Mouse (Mus musculus) hindbrain, embryonic 16.5 days (tissue): ENCODE results near the gene AI413582. TPM values are rescaled to one million over a fixed set of nuclear protein-coding genes. Genes with fewer than 3 reads are reported as not detected.

Experiments used
- ATAC-seq: fragments of 200-750 bp; cut with Nextera tagmentation; 2 replicates; pipeline ENCODE4 v1.8.0; 2017; ENCODE audit warnings: moderate TSS enrichment, moderate library complexity
- H3K27ac ChIP-seq: fragments of 300-500 bp; sonication (generic); 2 replicates; pipeline ENCODE4 v1.5.1; 2014; ENCODE audit warnings: low read depth, mild to moderate bottlenecking, control low read depth, low read length, moderate library complexity
- H3K27me3 ChIP-seq: fragments of 300-500 bp; sonication (generic); replicated peaks from 2 replicates; pipeline ENCODE4 v1.6.1; 2014; ENCODE audit warnings: low read length; ENCODE audit not compliant: control insufficient read depth, insufficient read depth
- H3K36me3 ChIP-seq: fragments of 300-500 bp; sonication (generic); 2 replicates; pipeline ENCODE4 v1.6.1; 2014; ENCODE audit warnings: mild to moderate bottlenecking, low read length, moderate library complexity, mixed read lengths; ENCODE audit not compliant: control insufficient read depth, insufficient read depth
- H3K4me1 ChIP-seq: fragments of 300-500 bp; sonication (generic); 2 replicates; pipeline ENCODE4 v1.6.1; 2014; ENCODE audit warnings: low read depth, low read length; ENCODE audit not compliant: control insufficient read depth, insufficient read depth
- H3K4me2 ChIP-seq: fragments of 300-500 bp; sonication (generic); 2 replicates; pipeline ENCODE4 v1.6.1; 2014; ENCODE audit warnings: mild to moderate bottlenecking, low read length, control low read depth, moderate library complexity
- H3K4me3 ChIP-seq: fragments of 300-500 bp; sonication (generic); 2 replicates; pipeline ENCODE4 v1.5.1; 2014; ENCODE audit warnings: mild to moderate bottlenecking, low read length, control low read depth, moderate library complexity
- H3K9ac ChIP-seq: fragments of 300-500 bp; sonication (generic); 2 replicates; pipeline ENCODE4 v1.6.1; 2014; ENCODE audit warnings: low read depth, mild to moderate bottlenecking, control low read depth, low read length, moderate library complexity
- H3K9me3 ChIP-seq: fragments of 300-500 bp; sonication (generic); 2 replicates; pipeline ENCODE4 v1.6.1; 2014; ENCODE audit warnings: mild to moderate bottlenecking, low read length, moderate library complexity; ENCODE audit not compliant: control insufficient read depth
- WGBS: fragments of 180-500 bp; shearing (Covaris S2); extraction: QIAGEN DNeasy Blood & Tissue Kit; methylation state at CpG from one replicate; pipeline ENCODE4 v1.1.7; 2014; 5-methylcytosine and 5-hydroxymethylcytosine counted together
- polyA plus RNA-seq: library from polyadenylated mRNA; unstranded; fragments of >200 nt; fragmentation: Nextera tagmentation; extraction: Ambion mirVana; gene quantifications from 2 replicates; pipeline ENCODE4 v1.2.1, GENCODE M21; 2015

AI413582 gene
- polyA plus RNA-seq, 1 experiment from 2014 or later = 83.3 TPM

DNA sequence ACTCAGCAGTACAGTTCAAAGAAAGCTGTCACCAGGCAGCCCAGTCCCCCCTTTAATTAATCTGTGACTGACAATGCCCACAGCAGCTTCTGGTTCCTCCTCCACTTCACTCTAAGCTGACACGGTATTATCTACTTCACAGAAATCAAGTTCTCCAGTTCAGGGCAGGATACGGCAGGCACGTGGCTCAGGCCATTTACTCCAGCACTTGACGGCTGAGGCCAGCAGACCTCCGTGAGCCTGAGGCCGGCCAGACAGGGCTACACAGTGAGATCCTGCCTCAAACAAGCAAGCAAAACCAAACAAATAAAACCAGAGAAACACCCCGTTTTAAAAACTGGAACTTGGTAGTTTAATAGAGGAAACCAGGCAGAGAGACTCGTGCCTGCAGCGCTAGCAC, 21.1 kb upstream of the AI413582 start:
- H3K4me2 ChIP-seq = no peak overlapping the region
- no peaks in the 10 kb centered on the region for H3K9me3 ChIP-seq
- 69% methylated on average over 9 of the region's 9 CpGs for WGBS
- peaks cover 6% of the 10 kb centered on the region; the same call in 1 of the 2 replicates for H3K4me1 ChIP-seq
- H3K27ac ChIP-seq = peak overlapping the region; percentile 42
- H3K4me3 ChIP-seq = no peak overlapping the region
- H3K36me3 ChIP-seq = peaks cover 17% of the 10 kb centered on the region
- ATAC-seq = no peak
- no peaks in the 10 kb centered on the region for H3K27me3 ChIP-seq
- H3K9ac ChIP-seq = no peak overlapping the region

GRCm38 (mm10) chr17:27583185-27583894, 17.8 kb upstream of the AI413582 start:
- no peak for ATAC-seq
- H3K36me3 ChIP-seq = peaks cover 34% of the 10 kb centered on the region
- no peak overlapping the region for H3K27ac ChIP-seq
- no peak overlapping the region for H3K4me3 ChIP-seq
- H3K9ac ChIP-seq = no peak overlapping the region
- H3K9me3 ChIP-seq = no peaks in the 10 kb centered on the region
- no peaks in the 10 kb centered on the region for H3K27me3 ChIP-seq
- 89% methylated on average over 13 of the region's 13 CpGs for WGBS
- no peak overlapping the region for H3K4me2 ChIP-seq
- H3K4me1 ChIP-seq = peaks cover 6% of the 10 kb centered on the region; the same call in 1 of the 2 replicates

DNA sequence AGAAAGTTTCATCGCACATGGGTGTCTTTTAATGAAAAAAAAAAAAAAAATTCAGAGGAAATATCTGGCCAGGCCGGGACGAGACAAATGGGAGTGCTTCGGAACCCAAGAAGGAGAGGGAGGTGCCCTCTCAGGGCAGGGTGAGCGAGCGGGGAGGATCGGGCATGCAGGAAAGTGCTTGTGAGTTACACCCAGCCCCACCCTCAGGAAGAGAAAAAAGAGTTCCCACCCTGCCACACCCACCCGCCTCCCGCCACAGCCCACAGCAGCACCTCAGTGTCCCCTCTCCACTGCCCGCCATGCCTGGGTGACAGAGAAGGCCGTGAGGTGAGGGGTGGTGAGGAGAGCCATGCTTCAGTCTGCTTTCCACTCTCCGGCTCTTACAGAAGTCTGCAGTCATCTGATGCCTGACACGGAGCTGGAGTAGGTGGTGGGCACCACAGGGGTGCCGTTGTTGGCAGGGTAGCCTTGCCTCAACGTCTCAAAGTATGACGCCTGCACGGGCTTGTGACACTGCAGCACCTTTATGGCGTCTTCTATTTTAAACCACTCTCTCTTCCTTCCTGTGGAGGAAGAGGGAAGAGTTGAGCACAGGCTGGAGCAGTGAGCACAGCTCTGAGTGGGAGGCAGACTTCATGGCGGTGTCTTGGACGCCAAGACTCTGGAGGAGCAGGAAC, 15.0 kb upstream of the AI413582 start:
- no peaks in the 10 kb centered on the region; the same call in 1 of the 2 replicates for H3K4me1 ChIP-seq
- H3K9me3 ChIP-seq = no peaks in the 10 kb centered on the region
- no peak for ATAC-seq
- no peak overlapping the region for H3K4me3 ChIP-seq
- H3K9ac ChIP-seq = no peak overlapping the region
- H3K27ac ChIP-seq = no peak overlapping the region
- H3K36me3 ChIP-seq = peaks cover 40% of the 10 kb centered on the region
- no peak overlapping the region for H3K4me2 ChIP-seq
- 90% methylated on average over 20 of the region's 20 CpGs for WGBS
- no peaks in the 10 kb centered on the region for H3K27me3 ChIP-seq

DNA sequence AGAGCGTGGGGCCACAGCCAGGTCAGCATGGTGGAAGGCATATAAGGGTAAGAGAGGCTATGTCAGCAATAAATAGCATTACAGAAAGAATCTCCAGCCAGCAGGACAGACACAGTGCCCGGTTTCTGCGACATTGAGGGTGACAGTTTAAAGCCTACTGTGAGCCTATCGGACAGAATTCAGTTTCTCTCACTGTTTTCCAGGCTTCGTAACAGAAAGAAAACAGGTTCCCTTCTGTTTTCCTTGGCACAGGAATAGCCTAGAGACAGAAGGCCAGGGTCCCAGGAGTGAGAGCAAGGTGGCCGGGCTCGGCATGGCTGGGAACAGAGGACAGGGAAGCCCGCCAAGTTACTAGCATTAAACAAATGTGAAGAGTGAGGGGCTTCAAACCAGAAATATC, 14.3 kb upstream of the AI413582 start:
- Histone ChIP-seq H3K27me3 (no peaks in the 10 kb centered on the region), H3K4me2 (no peak overlapping the region), H3K4me3 (no peak overlapping the region), H3K27ac (peak overlapping the region; percentile 42; the same call in 1 of the 2 replicates), H3K4me1 (peaks cover 2% of the 10 kb centered on the region; the same call in 1 of the 2 replicates), H3K9ac (no peak overlapping the region), H3K9me3 (no peaks in the 10 kb centered on the region), H3K36me3 (peaks cover 40% of the 10 kb centered on the region)
- 78% methylated on average over 8 of the region's 8 CpGs for WGBS
- no peak for ATAC-seq

- peaks cover 42% of the 10 kb centered on the region for H3K36me3 ChIP-seq
- 82% methylated on average over 10 of the region's 10 CpGs for WGBS
- peak; percentile 32; the same call in 1 of the 2 replicates for ATAC-seq
These were observed 12.9 kb upstream of the AI413582 start for GRCm38 (mm10) chr17:27578487-27578886.

GRCm38 (mm10) chr17:27577468-27577867, 11.9 kb upstream of the AI413582 start:
- H3K36me3 ChIP-seq = peaks cover 33% of the 10 kb centered on the region

More at GRCm38 (mm10) chr17:27578487-27578886, 12.9 kb upstream of the AI413582 start:
- no peak overlapping the region for H3K9ac ChIP-seq
- H3K27ac ChIP-seq = peak overlapping the region; percentile 40
- no peak overlapping the region for H3K4me3 ChIP-seq
- peaks cover 2% of the 10 kb centered on the region; the same call in 1 of the 2 replicates for H3K4me1 ChIP-seq
- H3K4me2 ChIP-seq = no peak overlapping the region
- no peaks in the 10 kb centered on the region for H3K9me3 ChIP-seq
- no peaks in the 10 kb centered on the region for H3K27me3 ChIP-seq

GRCm38 (mm10) chr17:27576056-27576455, 10.5 kb upstream of the AI413582 start:
- Histone ChIP-seq H3K27me3 (no peaks in the 10 kb centered on the region), H3K9me3 (no peaks in the 10 kb centered on the region), H3K27ac (no peak overlapping the region), H3K4me3 (no peak overlapping the region), H3K4me2 (no peak overlapping the region), H3K36me3 (peaks cover 27% of the 10 kb centered on the region), H3K4me1 (peaks cover 2% of the 10 kb centered on the region; the same call in 1 of the 2 replicates), H3K9ac (no peak overlapping the region)
- no peak for ATAC-seq
- WGBS = 95% methylated on average over 7 of the region's 7 CpGs

More at GRCm38 (mm10) chr17:27577468-27577867, 11.9 kb upstream of the AI413582 start:
- Histone ChIP-seq H3K27ac (no peak overlapping the region), H3K9me3 (no peaks in the 10 kb centered on the region), H3K4me2 (no peak overlapping the region), H3K27me3 (no peaks in the 10 kb centered on the region), H3K9ac (no peak overlapping the region), H3K4me1 (peaks cover 2% of the 10 kb centered on the region; the same call in 1 of the 2 replicates), H3K4me3 (no peak overlapping the region)
- 60% methylated on average over 6 of the region's 6 CpGs for WGBS
- ATAC-seq = peak; percentile 50; the same call in 1 of the 2 replicates

GRCm38 (mm10) chr17:27575116-27575776, 9.7 kb upstream of the AI413582 start:
- Histone ChIP-seq H3K9me3 (no peaks in the 10 kb centered on the region), H3K9ac (no peak overlapping the region), H3K4me1 (peaks cover 2% of the 10 kb centered on the region; the same call in 1 of the 2 replicates), H3K27ac (peak overlapping the region; percentile 63; the same call in 1 of the 2 replicates), H3K4me2 (no peak overlapping the region), H3K27me3 (no peaks in the 10 kb centered on the region), H3K36me3 (peaks cover 19% of the 10 kb centered on the region), H3K4me3 (no peak overlapping the region)
- 80% methylated on average over 10 of the region's 10 CpGs for WGBS
- no peak for ATAC-seq
